Mouse (Mus musculus) cerebellum, adult (tissue): ENCODE data around the gene Gm45618.

Experiments used
- ATAC-seq: cut with Nextera tagmentation; 2 replicates; pipeline ENCODE4 v1.9.2; 2017; ENCODE audit warnings: mild to moderate bottlenecking, moderate library complexity, mixed read lengths; ENCODE audit not compliant: insufficient number of reproducible peaks, low FRiP score, low TSS enrichment

Gene Gm45618

GRCm38 (mm10) chr7:142094301-142095143 lies 26.0 kb downstream of the Gm45618 start:
- no peak; the same call in 1 of the 2 replicates for ATAC-seq

GRCm38 (mm10) chr7:142093696-142094240 lies 26.8 kb downstream of the Gm45618 start:
- ATAC-seq: no peak

- no peak for ATAC-seq
Measured at GRCm38 (mm10) chr7:142092991-142093390, 27.5 kb downstream of the Gm45618 start.

- ATAC-seq: no peak
Measured at GRCm38 (mm10) chr7:142091848-142092247, 28.7 kb downstream of the Gm45618 start.

- ATAC-seq: no peak
Measured at GRCm38 (mm10) chr7:142089648-142090447, 30.7 kb downstream of the Gm45618 start.

- ATAC-seq: no peak
Measured at GRCm38 (mm10) chr7:142088886-142089285, 31.6 kb downstream of the Gm45618 start.

- no peak for ATAC-seq
Measured at GRCm38 (mm10) chr7:142087069-142087652, 33.4 kb downstream of the Gm45618 start.

- ATAC-seq: no peak
Measured at GRCm38 (mm10) chr7:142086159-142086905, 34.2 kb downstream of the Gm45618 start.

- ATAC-seq: peak; percentile 26; the same call in 1 of the 2 replicates
Measured at GRCm38 (mm10) chr7:142084820-142085219, 35.7 kb downstream of the Gm45618 start.

GRCm38 (mm10) chr7:142084395-142084794 lies 36.1 kb downstream of the Gm45618 start:
- 0 out of 2 replicates have a peak, but pooled peaks have one; percentile 50 for ATAC-seq

GRCm38 (mm10) chr7:142083588-142084317 lies 36.8 kb downstream of the Gm45618 start:
- ATAC-seq: 0 out of 2 replicates have a peak, but pooled peaks have one; percentile 19

GRCm38 (mm10) chr7:142082607-142083006 lies 37.9 kb downstream of the Gm45618 start:
- ATAC-seq: no peak

- no peak for ATAC-seq
Measured at GRCm38 (mm10) chr7:142082179-142082578, 38.4 kb downstream of the Gm45618 start.

GRCm38 (mm10) chr7:142081736-142082135 lies 38.8 kb downstream of the Gm45618 start:
- ATAC-seq: no peak

- no peak for ATAC-seq
Measured at GRCm38 (mm10) chr7:142080876-142081275, 39.7 kb downstream of the Gm45618 start.

- no peak for ATAC-seq
Measured at GRCm38 (mm10) chr7:142079365-142079764, 41.2 kb downstream of the Gm45618 start.

- ATAC-seq: no peak
Measured at GRCm38 (mm10) chr7:142077138-142077537, 43.4 kb downstream of the Gm45618 start.

GRCm38 (mm10) chr7:142074146-142074886 lies 46.2 kb downstream of the Gm45618 start:
- ATAC-seq: no peak
